Mouse (Mus musculus): ENCODE data around the gene H2-M5. TPM values are rescaled to one million over a fixed set of nuclear protein-coding genes. Genes with fewer than 3 reads are reported as not detected.
A peak's percentile ranks its signal among the peaks of the same experiment; 100 is the strongest.
"Not testable (repeated sequence)": the region's sequence is repeated elsewhere in the genome, so short reads cannot be mapped to it uniquely, and the experiment has no call there.

Gene H2-M5
- total RNA-seq, 1 experiment from 2014 or later = not detected

- DNase-seq = no peak
Observed at GRCm38 (mm10) chr17:36993770-36994325, 4.5 kb upstream of the H2-M5 start.

- no peak for DNase-seq
Observed at GRCm38 (mm10) chr17:36992336-36993104, 3.2 kb upstream of the H2-M5 start.

GRCm38 (mm10) chr17:36990630-36991029, 1.3 kb upstream of the H2-M5 start:
- not testable (repeated sequence) for DNase-seq

- no peak for DNase-seq
Observed at GRCm38 (mm10) chr17:36988475-36988874, 862 bp downstream of the H2-M5 start.

GRCm38 (mm10) chr17:36982253-36983155, 6.8 kb downstream of the H2-M5 start:
- no peak for DNase-seq

GRCm38 (mm10) chr17:36981845-36982244, 7.5 kb downstream of the H2-M5 start:
- DNase-seq = no peak

GRCm38 (mm10) chr17:36981221-36981813, 8.0 kb downstream of the H2-M5 start, which contains the start of gene 2410137M14Rik:
Gene 2410137M14Rik (minus strand): TSS chr17:36981237.
- DNase-seq = no peak

- no peak for DNase-seq
Observed at GRCm38 (mm10) chr17:36973271-36973787, 16.0 kb downstream of the H2-M5 start.

GRCm38 (mm10) chr17:36972791-36973190, 16.5 kb downstream of the H2-M5 start:
- DNase-seq = no peak

- no peak for DNase-seq
Observed at GRCm38 (mm10) chr17:36971172-36971850, 18.0 kb downstream of the H2-M5 start.

- no peak for DNase-seq
Observed at GRCm38 (mm10) chr17:36970316-36970890, 18.9 kb downstream of the H2-M5 start.

- no peak for DNase-seq
Observed at GRCm38 (mm10) chr17:36966875-36967274, 22.5 kb downstream of the H2-M5 start.

GRCm38 (mm10) chr17:36961125-36961524, 28.2 kb downstream of the H2-M5 start:
- DNase-seq = no peak

- no peak for DNase-seq
Observed at GRCm38 (mm10) chr17:36958884-36959283, 30.5 kb downstream of the H2-M5 start.

GRCm38 (mm10) chr17:36957999-36958743, 31.2 kb downstream of the H2-M5 start, which contains the start of the genes Znrd1 and Znrd1as:
Gene Znrd1 (minus strand): TSS chr17:36958559.
Gene Znrd1as (plus strand): TSS chr17:36958592.
- peak; percentile 90 for DNase-seq

GRCm38 (mm10) chr17:36953062-36953461, 36.3 kb downstream of the H2-M5 start:
- DNase-seq = no peak

- DNase-seq = no peak
Observed at GRCm38 (mm10) chr17:36952631-36953030, 36.7 kb downstream of the H2-M5 start.

GRCm38 (mm10) chr17:36950981-36951947, 38.1 kb downstream of the H2-M5 start, which contains the start of gene Ppp1r11:
Gene Ppp1r11 (minus strand): TSS chr17:36951741.
- peak; percentile 94 for DNase-seq

- no peak for DNase-seq
Observed at GRCm38 (mm10) chr17:36949265-36949664, 40.1 kb downstream of the H2-M5 start.

Measured in adrenal gland, postnatal 25 days (tissue).